Mouse (Mus musculus): Measurements from ENCODE around the gene Rfx8.

The Rfx8 gene

GRCm38 (mm10) chr1:39649691-39650434 is 70.9 kb downstream of the Rfx8 start:
- in situ Hi-C loops (cut with MboI, MseI), result no loop called here

GRCm38 (mm10) chr1:39648584-39648983 is 72.2 kb downstream of the Rfx8 start:
- in situ Hi-C loops (cut with MboI, MseI), result no loop called here

GRCm38 (mm10) chr1:39645905-39646759 is 74.7 kb downstream of the Rfx8 start:
- in situ Hi-C loops (cut with MboI, MseI), result no loop called here

GRCm38 (mm10) chr1:39644333-39644732 is 76.5 kb downstream of the Rfx8 start:
- in situ Hi-C loops (cut with MboI, MseI), result no loop called here

- in situ Hi-C loops (cut with MboI, MseI), result no loop called here
Measured at GRCm38 (mm10) chr1:39641667-39642066, 79.1 kb downstream of the Rfx8 start.

- in situ Hi-C loops (cut with MboI, MseI), result no loop called here
Measured at GRCm38 (mm10) chr1:39637139-39637538, 83.7 kb downstream of the Rfx8 start.

- in situ Hi-C loops (cut with MboI, MseI), result no loop called here
Measured at GRCm38 (mm10) chr1:39636660-39637059, 84.1 kb downstream of the Rfx8 start.

- in situ Hi-C loops (cut with MboI, MseI), result no loop called here
Measured at GRCm38 (mm10) chr1:39636196-39636595, 84.6 kb downstream of the Rfx8 start.

- in situ Hi-C loops (cut with MboI, MseI), result no loop called here
Measured at GRCm38 (mm10) chr1:39628606-39629005, 92.2 kb downstream of the Rfx8 start.

- in situ Hi-C loops (cut with MboI, MseI), result no loop called here
Measured at GRCm38 (mm10) chr1:39625491-39625890, 95.3 kb downstream of the Rfx8 start.

- in situ Hi-C loops (cut with MboI, MseI), result no loop called here
Measured at GRCm38 (mm10) chr1:39623729-39624128, 97.1 kb downstream of the Rfx8 start.

GRCm38 (mm10) chr1:39623106-39623505 is 97.7 kb downstream of the Rfx8 start:
- in situ Hi-C loops (cut with MboI, MseI), result no loop called here

- in situ Hi-C loops (cut with MboI, MseI), result no loop called here
Measured at GRCm38 (mm10) chr1:39618524-39618923, 102.3 kb downstream of the Rfx8 start.

GRCm38 (mm10) chr1:39615526-39615925 is 105.3 kb downstream of the Rfx8 start:
- in situ Hi-C loops (cut with MboI, MseI), result no loop called here
